In genomic region chr13:71962661-71963355, GRCm38 (mm10) we compare ENCODE assay signal across 9 mouse cellular contexts. TPM values are rescaled to one million over a fixed set of nuclear protein-coding genes. Genes with fewer than 3 reads are reported as not detected.
DNase-seq lines count a peak whose midpoint lies in the region; ATAC-seq and TF ChIP-seq lines count a peak whose summit lies in the region.
"Had no signal": no experiment of that assay in that cellular context is flagged by ENCODE, and none has a peak within 500 bp of the region (broad histone marks: within the 10 kb centered on the region; RNA-seq: fewer than 3 reads in every experiment).

No protein-coding gene starts in this region.

- peak; percentile 25 for ATAC-seq in heart, postnatal 0 days (ENCODE audit: insufficient read depth, low read depth)
- ATAC-seq in liver, embryonic 16.5 days (ENCODE audit: low read depth), result no peak
- no peak for ATAC-seq in inflammation-experienced regulatory T-cells, adult 6 months
- no peak for ATAC-seq in megakaryocyte-erythroid progenitor cell, adult 5-6 weeks (replicated peaks; ENCODE audit: low FRiP score, low TSS enrichment, poor library complexity, severe bottlenecking)

- peak; percentile 54 to 57 for DNase-seq in cerebellum, postnatal 10 days
- no peak for DNase-seq in cerebellum, adult 9-11 months
- DNase-seq in adipocyte (ENCODE audit: low spot score), result peak; percentile 76
- no peak for DNase-seq in heart, postnatal 0 days (ENCODE audit: low spot score)
- DNase-seq in layer of hippocampus, adult 8-10 months (ENCODE audit: low spot score in 2 of 2), result no peak

- H3K9ac ChIP-seq in heart, postnatal 0 days (replicated peaks; ENCODE audit: low read depth, low read length), result peak overlapping the region; percentile 79
- H3K9ac ChIP-seq in liver, embryonic 16.5 days (ENCODE audit: low read depth, low read length), result no peak overlapping the region

- H3K36me3 ChIP-seq in heart, postnatal 0 days (replicated peaks; ENCODE audit: control insufficient read depth, insufficient read depth, low read length), result no peaks in the 10 kb centered on the region
- no peaks in the 10 kb centered on the region for H3K36me3 ChIP-seq in liver, embryonic 16.5 days (ENCODE audit: control insufficient read depth, insufficient read depth)

- WGBS in heart, postnatal 0 days, result under 1% methylated on average over 54 of the region's 55 CpGs
- WGBS in liver, embryonic 16.5 days (ENCODE audit: insufficient replicate concordance), result 2% methylated on average over 55 of the region's 55 CpGs

- H3K4me1 ChIP-seq in heart, postnatal 0 days (ENCODE audit: control insufficient read depth, insufficient read depth), result 0 out of 2 replicates have a peak, but pooled peaks cover 2% of the 10 kb centered on the region
- H3K4me1 ChIP-seq in liver, embryonic 16.5 days (ENCODE audit: control insufficient read depth, low read depth, low read length), result no peaks in the 10 kb centered on the region

- H3K27me3 ChIP-seq in heart, postnatal 0 days (ENCODE audit: control insufficient read depth, insufficient read depth, low read length), result peaks cover 99% of the 10 kb centered on the region
- peaks cover 98% of the 10 kb centered on the region for H3K27me3 ChIP-seq in liver, embryonic 16.5 days (ENCODE audit: control insufficient read depth, insufficient read depth, low read depth, low read length)

- H3K9me3 ChIP-seq in heart, postnatal 0 days (replicated peaks; ENCODE audit: control insufficient read depth, low read length), result no peaks in the 10 kb centered on the region
- no peaks in the 10 kb centered on the region for H3K9me3 ChIP-seq in liver, embryonic 16.5 days (replicated peaks; ENCODE audit: control insufficient read depth, low read length)

- TF ChIP-seq CTCF in heart, postnatal 0 days (IDR thresholded peaks at IDR 0.05; ENCODE audit: low read depth), result no peak

- H3K4me2 ChIP-seq in heart, postnatal 0 days (ENCODE audit: low read depth, low read length), result peak overlapping the region; percentile 69
- peak overlapping the region; percentile 34 for H3K4me2 ChIP-seq in liver, embryonic 16.5 days (ENCODE audit: low read depth, low read length)

- H3K27ac ChIP-seq in heart, postnatal 0 days (ENCODE audit: low read depth), result peak overlapping the region; percentile 80
- H3K27ac ChIP-seq in liver, embryonic 16.5 days (ENCODE audit: low read length), result no peak overlapping the region

- H3K4me3 ChIP-seq in heart, postnatal 0 days (ENCODE audit: low read depth, low read length), result peak overlapping the region; percentile 68
- peak overlapping the region; percentile 33 for H3K4me3 ChIP-seq in liver, embryonic 16.5 days (ENCODE audit: low read depth, low read length)

- no peak for TF ChIP-seq EP300 in heart, postnatal 0 days (IDR thresholded peaks at IDR 0.05; ENCODE audit: low read depth)

RNA-seq across cellular contexts. Expression of gene Irx1, which starts 0.7 kb away (rescaled TPM):
- total RNA-seq in heart, postnatal 0 days (2014; rRNA removed; ENCODE audit: low replicate concordance), result 21.4 and 26.1 TPM in 2 replicates
- 1.4 and 1.5 TPM in 2 replicates for polyA plus RNA-seq in heart, postnatal 0 days (2015; fragmentation: Nextera tagmentation; extraction: Ambion mirVana)
- not detected in 2 replicates for polyA plus RNA-seq in liver, embryonic 16.5 days (2015; fragmentation: Nextera tagmentation; extraction: Ambion mirVana)
- not detected for polyA plus RNA-seq in inflammation-experienced regulatory T-cells, adult 6 months (2017; shearing (Covaris generic))
- under 1 TPM; 0.31 to 0.92 (median 0.76) TPM for total RNA-seq in layer of hippocampus, adult 8-10 months (2022)
- not detected in 2 replicates for total RNA-seq in megakaryocyte-erythroid progenitor cell, adult 5-6 weeks (2014; fragmentation: Nextera tagmentation)
- total RNA-seq in megakaryocyte-erythroid progenitor cell, adult 5-6 weeks (2017), result not detected in 2 replicates
- polyA plus RNA-seq: C2C12 had no signal

Comparison
In these comparisons a context has a peak if more than half of its experiments do, and no peak if none do; other contexts are left out.
1. DNase-seq: peak in cerebellum, postnatal 10 days (2 of 2) and adipocyte (single experiment); none in cerebellum, adult 9-11 months (single experiment), heart, postnatal 0 days (single experiment) and layer of hippocampus, adult 8-10 months (0 of 2).
2. RNA of gene Irx1, which starts 0.7 kb away (total RNA-seq): 21.4 to 26.1 TPM in heart, postnatal 0 days; 0.31 to 0.92 TPM in layer of hippocampus, adult 8-10 months and not detected in megakaryocyte-erythroid progenitor cell, adult 5-6 weeks; every median in the first group is over 10 times any median in the second.